Mouse (Mus musculus): ENCODE results near the gene Itga11. TPM values are rescaled to one million over a fixed set of nuclear protein-coding genes. Genes with fewer than 3 reads are reported as not detected.
A peak's percentile ranks its signal among the peaks of the same experiment; 100 is the strongest.

Gene Itga11
- polyA plus RNA-seq, 1 experiment from 2014 or later = 0.19 TPM

DNA sequence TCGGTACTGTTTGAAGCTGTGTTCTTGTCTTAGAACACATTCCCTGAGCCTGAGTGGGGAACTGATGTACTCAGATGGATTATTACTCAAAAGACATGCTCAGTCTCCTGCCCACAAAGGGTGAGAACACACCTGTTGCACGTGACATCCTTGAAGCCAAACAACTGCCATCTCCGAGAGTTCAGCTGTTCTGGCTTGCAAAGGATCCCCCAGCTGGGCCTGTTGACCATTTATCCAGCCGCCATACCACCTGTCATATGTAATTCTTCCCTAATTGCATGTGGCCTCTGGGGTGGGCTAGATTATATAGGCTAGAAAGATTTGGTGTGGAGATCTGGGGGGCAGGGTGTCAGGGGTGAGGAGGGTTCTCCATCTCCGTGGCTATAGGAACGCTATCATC is 143.2 kb downstream of the Itga11 start:
- 86% methylated on average over 6 of the region's 6 CpGs for WGBS
- DNase-seq (ENCODE audit: low spot score) = no peak

DNA sequence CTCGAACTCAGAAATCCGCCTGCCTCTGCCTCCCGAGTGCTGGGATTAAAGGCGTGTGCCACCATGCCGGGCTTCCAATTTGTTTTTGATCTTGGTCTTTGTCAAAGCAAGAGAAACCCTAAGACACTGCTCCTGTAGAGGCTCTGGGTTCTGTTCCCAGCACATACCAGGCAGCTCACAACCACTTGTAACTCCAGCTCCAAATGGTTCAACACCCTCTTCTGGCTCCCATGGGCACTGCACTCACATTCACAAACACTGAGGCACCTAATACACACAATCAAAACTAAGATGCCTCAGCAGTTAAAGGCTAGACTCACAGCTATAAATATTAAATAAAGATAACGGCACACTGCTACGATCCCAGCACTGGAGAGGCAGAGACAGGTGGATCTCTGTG is 144.2 kb downstream of the Itga11 start:
- no peak for DNase-seq (ENCODE audit: low spot score)
- WGBS = 92% methylated on average over 7 of the region's 7 CpGs
- no peak for ATAC-seq (replicated peaks; ENCODE audit: low FRiP score)

More for the DNA sequence above, 143.2 kb downstream of the Itga11 start:
- no peak for ATAC-seq (replicated peaks; ENCODE audit: low FRiP score)
- Histone ChIP-seq H3K27ac (ENCODE audit: low read depth, low read length) (no peak overlapping the region), H3K4me2 (no peak overlapping the region), H3K9me3 (ENCODE audit: control insufficient read depth, low read length) (no peaks in the 10 kb centered on the region; the same call in 1 of the 2 replicates), H3K27me3 (replicated peaks; ENCODE audit: control insufficient read depth, insufficient read depth, low read length) (no peaks in the 10 kb centered on the region), H3K36me3 (ENCODE audit: control insufficient read depth, insufficient read depth, low read length) (no peaks in the 10 kb centered on the region), H3K9ac (ENCODE audit: low read depth, low read length) (no peak overlapping the region), H3K4me1 (replicated peaks; ENCODE audit: control insufficient read depth, insufficient read depth, low read length) (peaks cover 11% of the 10 kb centered on the region), H3K4me3 (ENCODE audit: low read depth, low read length) (no peak overlapping the region)

DNA sequence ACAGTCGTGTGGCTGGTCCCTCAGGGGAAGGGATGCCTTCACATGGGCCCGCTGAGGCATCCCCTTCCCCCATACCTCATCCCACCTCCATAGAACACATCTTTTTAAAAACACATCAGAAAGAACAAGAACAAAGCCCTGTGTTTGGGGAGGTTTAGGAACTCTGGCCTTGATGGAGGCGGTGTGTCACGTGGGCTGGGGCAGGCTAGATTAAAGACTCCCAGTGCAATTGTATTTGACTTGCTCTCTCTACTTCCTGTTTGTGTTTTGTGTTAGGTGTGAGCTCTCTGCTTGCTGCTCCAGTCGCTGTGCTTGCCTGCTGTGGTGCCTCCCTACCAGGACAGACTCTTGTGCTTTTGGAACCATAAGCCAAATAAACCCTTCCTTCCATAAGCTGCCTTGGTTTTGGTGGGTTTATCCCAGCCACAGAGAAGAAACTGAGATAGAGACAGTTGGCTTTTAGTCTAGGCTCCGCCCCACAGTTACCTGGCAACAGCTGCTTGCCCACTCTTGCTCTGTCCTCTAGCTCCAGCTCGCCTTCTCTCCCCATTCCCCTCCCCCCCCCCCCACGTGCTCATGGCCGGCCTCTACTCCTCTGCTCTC is 148.3 kb downstream of the Itga11 start:
- no peaks in the 10 kb centered on the region; the same call in 1 of the 2 replicates for H3K9me3 ChIP-seq (ENCODE audit: control insufficient read depth, low read length)
- peak overlapping the region; percentile 77 for H3K27ac ChIP-seq (ENCODE audit: low read depth, low read length)
- H3K4me3 ChIP-seq (ENCODE audit: low read depth, low read length) = no peak overlapping the region
- H3K9ac ChIP-seq (ENCODE audit: low read depth, low read length) = peak overlapping the region; percentile 17
- peaks cover 25% of the 10 kb centered on the region for H3K4me1 ChIP-seq (replicated peaks; ENCODE audit: control insufficient read depth, insufficient read depth, low read length)
- no peaks in the 10 kb centered on the region for H3K27me3 ChIP-seq (replicated peaks; ENCODE audit: control insufficient read depth, insufficient read depth, low read length)
- H3K4me2 ChIP-seq = peak overlapping the region; percentile 33
- no peaks in the 10 kb centered on the region for H3K36me3 ChIP-seq (ENCODE audit: control insufficient read depth, insufficient read depth, low read length)
- DNase-seq (ENCODE audit: low spot score) = peak; percentile 59
- 0 out of 2 replicates have a peak, but pooled peaks have one; percentile 25 for ATAC-seq (replicated peaks; ENCODE audit: low FRiP score)
- WGBS = 16% methylated on average over 9 of the region's 9 CpGs

More for the DNA sequence above, 144.2 kb downstream of the Itga11 start:
- Histone ChIP-seq H3K36me3 (ENCODE audit: control insufficient read depth, insufficient read depth, low read length) (no peaks in the 10 kb centered on the region), H3K9ac (ENCODE audit: low read depth, low read length) (no peak overlapping the region), H3K4me1 (replicated peaks; ENCODE audit: control insufficient read depth, insufficient read depth, low read length) (peaks cover 21% of the 10 kb centered on the region), H3K27ac (ENCODE audit: low read depth, low read length) (no peak overlapping the region), H3K27me3 (replicated peaks; ENCODE audit: control insufficient read depth, insufficient read depth, low read length) (no peaks in the 10 kb centered on the region), H3K9me3 (ENCODE audit: control insufficient read depth, low read length) (no peaks in the 10 kb centered on the region; the same call in 1 of the 2 replicates), H3K4me3 (ENCODE audit: low read depth, low read length) (no peak overlapping the region), H3K4me2 (no peak overlapping the region)

DNA sequence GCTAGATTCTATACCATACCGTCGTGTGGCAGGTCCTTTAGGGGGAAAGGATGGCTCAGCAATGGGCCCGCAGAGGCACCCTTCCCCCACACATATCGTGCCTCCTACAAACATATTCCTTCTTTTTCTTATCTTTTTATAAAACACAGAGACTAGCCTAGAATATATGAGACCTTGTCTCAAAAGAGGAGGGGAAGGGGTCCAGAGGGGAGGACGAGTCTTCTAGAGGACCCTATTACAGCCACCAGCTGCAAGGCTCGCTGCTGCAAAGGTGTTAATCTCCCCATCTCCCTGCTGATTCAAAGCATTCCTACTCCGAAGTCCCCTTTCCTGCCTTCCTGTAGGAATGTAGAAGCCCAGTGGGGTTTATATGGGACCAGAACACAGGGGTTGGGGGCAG is 148.8 kb downstream of the Itga11 start:
- Histone ChIP-seq H3K4me2 (peak overlapping the region; percentile 11), H3K4me1 (replicated peaks; ENCODE audit: control insufficient read depth, insufficient read depth, low read length) (peaks cover 25% of the 10 kb centered on the region), H3K9ac (ENCODE audit: low read depth, low read length) (peak overlapping the region; percentile 17; the same call in 1 of the 2 replicates), H3K27me3 (replicated peaks; ENCODE audit: control insufficient read depth, insufficient read depth, low read length) (no peaks in the 10 kb centered on the region), H3K36me3 (ENCODE audit: control insufficient read depth, insufficient read depth, low read length) (no peaks in the 10 kb centered on the region), H3K9me3 (ENCODE audit: control insufficient read depth, low read length) (no peaks in the 10 kb centered on the region; the same call in 1 of the 2 replicates), H3K27ac (ENCODE audit: low read depth, low read length) (peak overlapping the region; percentile 77), H3K4me3 (ENCODE audit: low read depth, low read length) (no peak overlapping the region)
- DNase-seq (ENCODE audit: low spot score) (no peak), ATAC-seq (replicated peaks; ENCODE audit: low FRiP score) (no peak)
- WGBS = 20% methylated on average over 7 of the region's 7 CpGs

DNA sequence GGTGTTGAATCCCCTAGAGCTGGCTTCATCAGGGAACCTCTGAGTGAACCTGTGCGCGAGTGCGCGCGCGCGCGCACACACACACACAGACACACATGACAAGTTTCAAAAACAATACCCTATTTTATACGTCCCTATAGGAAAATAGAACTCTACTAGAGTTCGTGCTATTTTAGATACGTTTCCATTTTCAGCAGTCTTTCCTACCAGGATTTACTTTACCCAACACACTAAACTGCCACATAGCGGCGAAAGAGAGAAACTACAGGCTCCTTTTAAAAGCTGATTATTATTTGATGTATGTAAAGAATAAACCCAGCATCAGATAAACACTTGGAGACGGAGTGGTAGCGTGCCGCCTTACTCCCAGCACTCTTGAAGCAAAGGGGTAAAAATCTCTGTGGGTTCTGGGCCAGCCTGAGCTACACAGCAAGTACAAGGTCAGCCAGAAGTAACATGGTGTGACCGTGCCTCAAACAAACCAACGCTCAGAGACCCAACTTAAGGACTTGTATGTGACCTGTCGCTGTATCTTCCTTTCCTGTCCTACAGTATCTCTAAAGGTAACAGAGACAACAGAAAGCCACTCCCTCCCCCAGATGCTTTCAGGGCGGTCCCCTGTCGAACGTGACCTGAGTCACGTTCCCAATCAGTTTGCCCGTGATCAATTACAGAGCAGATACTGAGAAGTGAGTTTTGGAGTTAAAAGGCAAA is 150.5 kb downstream of the Itga11 start:
- peak overlapping the region; percentile 61 for H3K9ac ChIP-seq (ENCODE audit: low read depth, low read length)
- peak overlapping the region; percentile 84 for H3K27ac ChIP-seq (ENCODE audit: low read depth, low read length)
- H3K36me3 ChIP-seq (ENCODE audit: control insufficient read depth, insufficient read depth, low read length) = no peaks in the 10 kb centered on the region
- DNase-seq (ENCODE audit: low spot score) (no peak), ATAC-seq (replicated peaks; ENCODE audit: low FRiP score) (peak; percentile 37)
- H3K4me1 ChIP-seq (replicated peaks; ENCODE audit: control insufficient read depth, insufficient read depth, low read length) = peaks cover 25% of the 10 kb centered on the region
- WGBS = 8% methylated on average over 24 of the region's 24 CpGs
- H3K9me3 ChIP-seq (ENCODE audit: control insufficient read depth, low read length) = no peaks in the 10 kb centered on the region
- peak overlapping the region; percentile 48 for H3K4me3 ChIP-seq (ENCODE audit: low read depth, low read length)
- H3K4me2 ChIP-seq = peak overlapping the region; percentile 89
- H3K27me3 ChIP-seq (replicated peaks; ENCODE audit: control insufficient read depth, insufficient read depth, low read length) = no peaks in the 10 kb centered on the region

DNA sequence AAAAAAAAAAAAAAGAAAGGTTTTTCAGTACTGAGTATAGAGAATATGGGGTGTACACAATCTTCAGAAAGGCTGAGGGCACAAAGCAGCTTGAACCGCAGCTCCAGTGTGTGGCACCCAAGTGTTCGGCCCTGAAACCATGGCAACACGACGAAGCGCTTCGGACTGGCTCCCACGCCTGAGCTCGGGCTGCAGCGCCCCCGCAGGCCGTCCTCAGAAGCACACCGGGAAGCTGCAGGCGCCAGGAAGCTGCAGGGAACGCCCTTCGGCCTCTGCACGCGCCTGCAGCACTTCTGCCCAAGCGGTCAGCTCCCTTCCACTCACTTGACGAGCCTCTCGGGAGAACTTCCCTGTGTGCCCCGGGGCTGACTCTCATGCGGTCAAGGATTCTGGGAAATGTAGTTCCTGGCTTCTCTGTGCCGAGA is 151.0 kb downstream of the Itga11 start:
- ATAC-seq (replicated peaks; ENCODE audit: low FRiP score) = peak; percentile 86
- H3K36me3 ChIP-seq (ENCODE audit: control insufficient read depth, insufficient read depth, low read length) = no peaks in the 10 kb centered on the region
- H3K27me3 ChIP-seq (replicated peaks; ENCODE audit: control insufficient read depth, insufficient read depth, low read length) = no peaks in the 10 kb centered on the region
- H3K9me3 ChIP-seq (ENCODE audit: control insufficient read depth, low read length) = no peaks in the 10 kb centered on the region
- peak overlapping the region; percentile 84; the same call in 1 of the 2 replicates for H3K27ac ChIP-seq (ENCODE audit: low read depth, low read length)
- H3K4me3 ChIP-seq (ENCODE audit: low read depth, low read length) = peak overlapping the region; percentile 48
- H3K9ac ChIP-seq (ENCODE audit: low read depth, low read length) = 0 out of 2 replicates have a peak overlapping the region, but pooled peaks have one; percentile 8
- H3K4me1 ChIP-seq (replicated peaks; ENCODE audit: control insufficient read depth, insufficient read depth, low read length) = peaks cover 25% of the 10 kb centered on the region
- H3K4me2 ChIP-seq = peak overlapping the region; percentile 89
- under 1% methylated on average over 23 of the region's 23 CpGs for WGBS
- DNase-seq (ENCODE audit: low spot score) = peak; percentile 95

DNA sequence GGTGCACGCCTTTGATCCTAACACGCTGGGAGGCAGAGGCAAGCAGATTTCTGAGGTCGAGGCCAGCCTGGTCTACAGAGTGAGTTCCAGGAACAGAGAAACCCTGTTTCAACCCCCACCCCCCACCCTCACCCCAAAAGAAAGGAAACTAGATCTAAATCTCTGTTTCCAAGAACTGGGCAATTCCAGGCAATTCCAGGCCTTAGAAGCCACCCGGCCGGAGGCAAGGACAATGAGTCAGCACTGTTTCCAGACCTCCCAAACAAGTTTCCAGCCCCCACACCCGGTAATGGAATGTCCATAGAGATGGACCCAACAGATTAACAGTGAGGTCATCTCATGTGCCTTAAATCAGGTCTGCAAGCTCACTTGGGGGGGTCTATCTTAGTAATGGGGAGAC is 152.3 kb downstream of the Itga11 start:
- 69% methylated on average over 6 of the region's 6 CpGs for WGBS
- H3K27me3 ChIP-seq (replicated peaks; ENCODE audit: control insufficient read depth, insufficient read depth, low read length) = no peaks in the 10 kb centered on the region
- no peak overlapping the region for H3K4me3 ChIP-seq (ENCODE audit: low read depth, low read length)
- ATAC-seq (replicated peaks; ENCODE audit: low FRiP score) = no peak
- no peaks in the 10 kb centered on the region for H3K36me3 ChIP-seq (ENCODE audit: control insufficient read depth, insufficient read depth, low read length)
- H3K27ac ChIP-seq (ENCODE audit: low read depth, low read length) = no peak overlapping the region
- no peak overlapping the region for H3K9ac ChIP-seq (ENCODE audit: low read depth, low read length)
- no peaks in the 10 kb centered on the region for H3K9me3 ChIP-seq (ENCODE audit: control insufficient read depth, low read length)
- DNase-seq (ENCODE audit: low spot score) = no peak
- H3K4me1 ChIP-seq (replicated peaks; ENCODE audit: control insufficient read depth, insufficient read depth, low read length) = peaks cover 25% of the 10 kb centered on the region
- H3K4me2 ChIP-seq = no peak overlapping the region
